Mouse (Mus musculus) limb, embryonic 12.5 days (tissue): ENCODE measurements around the gene Rab5a. TPM values are rescaled to one million over a fixed set of nuclear protein-coding genes. Genes with fewer than 3 reads are reported as not detected.
"Not testable (repeated sequence)": the region's sequence is repeated elsewhere in the genome, so short reads cannot be mapped to it uniquely, and the experiment has no call there.

Experiments used
- ATAC-seq: fragments of 200-750 bp; cut with Nextera tagmentation; 2 replicates; pipeline ENCODE4 v1.8.0; 2017; ENCODE audit warnings: low read depth, moderate TSS enrichment; ENCODE audit not compliant: insufficient number of reproducible peaks, insufficient read depth, low FRiP score, low TSS enrichment
- H3K27ac ChIP-seq: fragments of 300-500 bp; sonication (generic); 2 replicates; pipeline ENCODE4 v1.5.1; 2016; ENCODE audit warnings: mild to moderate bottlenecking, moderate library complexity
- H3K27me3 ChIP-seq: fragments of 300-500 bp; sonication (generic); 2 replicates; pipeline ENCODE4 v1.6.1; 2016; ENCODE audit warnings: mild to moderate bottlenecking, moderate library complexity
- H3K36me3 ChIP-seq: fragments of 300-500 bp; sonication (generic); 2 replicates; pipeline ENCODE4 v1.6.1; 2016; ENCODE audit warnings: mild to moderate bottlenecking, moderate library complexity
- H3K4me1 ChIP-seq: fragments of 300-500 bp; sonication (generic); replicated peaks from 2 replicates; pipeline ENCODE4 v1.6.1; 2016
- H3K4me2 ChIP-seq: fragments of 300-500 bp; sonication (generic); 2 replicates; pipeline ENCODE4 v1.6.1; 2016; ENCODE audit warnings: mild to moderate bottlenecking, moderate library complexity
- H3K4me3 ChIP-seq: fragments of 300-500 bp; sonication (generic); replicated peaks from 2 replicates; pipeline ENCODE4 v1.5.1; 2016; ENCODE audit warnings: mild to moderate bottlenecking
- H3K9ac ChIP-seq: fragments of 300-500 bp; sonication (generic); replicated peaks from 2 replicates; pipeline ENCODE4 v1.6.1; 2016; ENCODE audit warnings: mild to moderate bottlenecking, moderate library complexity
- H3K9me3 ChIP-seq: fragments of 300-500 bp; sonication (generic); 2 replicates; pipeline ENCODE4 v1.6.1; 2016; ENCODE audit warnings: mild to moderate bottlenecking, moderate library complexity
- WGBS: fragments of 180-500 bp; shearing (Covaris S2); methylation state at CpG from one replicate; pipeline ENCODE4 v1.1.7; 2016; 5-methylcytosine and 5-hydroxymethylcytosine counted together
- polyA plus RNA-seq: library from polyadenylated mRNA; unstranded; fragments of >200 nt; fragmentation: Nextera tagmentation; extraction: Ambion mirVana; gene quantifications from 2 replicates; pipeline ENCODE4 v1.2.1, GENCODE M21; 2016

Rab5a gene
- polyA plus RNA-seq, 1 experiment from 2014 or later, result 84.8 TPM

DNA sequence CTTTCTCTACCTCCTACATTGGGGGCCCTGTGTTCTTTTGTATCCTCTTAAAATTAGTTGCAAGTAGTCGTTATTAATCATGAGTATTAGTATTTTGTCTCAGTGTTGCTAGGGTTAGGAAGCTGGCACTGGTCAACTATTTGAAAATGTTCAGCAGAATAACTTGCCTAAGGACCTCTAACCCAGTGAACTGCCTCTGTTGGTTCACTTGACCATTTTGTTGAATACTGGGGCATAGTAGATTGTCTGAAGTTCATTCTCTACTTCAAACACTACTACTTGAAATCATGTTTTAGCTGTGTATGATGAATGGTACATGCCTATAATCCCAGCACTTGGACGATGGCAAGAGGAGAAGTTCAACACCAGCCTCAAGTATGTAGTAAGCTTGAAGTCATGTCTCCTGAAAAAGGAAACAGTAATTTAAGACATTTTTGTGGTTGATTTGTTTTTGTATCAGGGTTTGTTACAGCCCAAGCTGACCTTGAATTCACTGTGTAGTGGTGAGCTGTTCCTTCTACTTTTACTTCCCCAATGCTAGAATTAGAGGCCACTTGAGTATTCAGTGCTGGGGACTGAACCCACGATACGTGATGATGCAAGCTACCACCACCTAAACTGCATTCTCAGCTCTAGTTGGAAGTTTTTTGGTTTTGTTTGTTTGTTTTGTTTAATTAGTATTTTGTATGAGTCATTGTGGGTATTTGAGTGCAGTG lies 9.4 kb downstream of the Rab5a start:
- no peaks in the 10 kb centered on the region for H3K9me3 ChIP-seq
- no peaks in the 10 kb centered on the region for H3K4me1 ChIP-seq
- peaks cover 73% of the 10 kb centered on the region for H3K36me3 ChIP-seq
- no peak overlapping the region for H3K27ac ChIP-seq
- no peak for ATAC-seq
- 92% methylated on average over 4 of the region's 4 CpGs for WGBS
- no peaks in the 10 kb centered on the region for H3K27me3 ChIP-seq
- no peak overlapping the region for H3K4me3 ChIP-seq
- no peak overlapping the region for H3K9ac ChIP-seq
- H3K4me2 ChIP-seq, result no peak overlapping the region

DNA sequence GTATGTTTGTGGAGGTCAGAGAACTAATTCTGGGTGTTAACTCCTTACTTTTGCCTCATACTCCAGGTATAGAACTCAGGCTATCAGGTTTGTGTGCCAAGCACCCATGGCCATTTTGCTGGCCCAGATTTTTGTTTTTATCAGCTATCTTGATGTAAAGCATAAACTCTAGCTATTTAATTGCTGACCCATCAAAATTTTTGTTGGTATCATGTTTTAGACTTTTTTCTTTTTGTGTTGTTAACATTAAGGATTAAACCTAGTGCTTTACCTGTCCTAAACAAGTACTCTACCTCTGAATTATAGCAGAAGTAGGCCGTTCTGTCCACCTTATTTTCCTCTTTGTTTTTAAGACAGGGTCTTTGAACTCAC lies 10.0 kb downstream of the Rab5a start:
- ATAC-seq, result no peak
- peaks cover 75% of the 10 kb centered on the region for H3K36me3 ChIP-seq
- no peaks in the 10 kb centered on the region for H3K27me3 ChIP-seq
- no peak overlapping the region for H3K4me2 ChIP-seq
- no peaks in the 10 kb centered on the region for H3K9me3 ChIP-seq
- H3K27ac ChIP-seq, result no peak overlapping the region
- no peak overlapping the region for H3K4me3 ChIP-seq
- WGBS, result 100% methylated on average over 1 of the region's 1 CpGs
- H3K9ac ChIP-seq, result no peak overlapping the region
- no peaks in the 10 kb centered on the region for H3K4me1 ChIP-seq

DNA sequence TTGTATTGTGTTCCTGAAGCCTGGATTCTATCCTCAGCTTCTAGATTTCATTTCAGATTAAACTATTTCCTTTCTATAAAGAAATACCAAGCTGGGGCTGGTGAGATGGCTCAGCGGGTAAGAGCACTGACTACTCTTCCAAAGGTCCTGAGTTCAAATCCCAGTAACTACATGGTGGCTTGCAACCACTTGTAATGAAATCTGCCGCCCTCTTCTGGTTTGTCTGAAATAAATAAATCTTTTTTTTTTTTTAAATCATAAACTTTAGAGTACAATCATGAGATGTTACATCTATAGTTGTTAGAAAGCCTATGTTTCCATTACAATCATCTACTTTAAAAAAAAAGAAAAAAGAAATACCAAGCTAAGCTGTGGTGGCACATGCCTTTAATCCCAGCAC lies 23.9 kb downstream of the Rab5a start:
- 97% methylated on average over 2 of the region's 2 CpGs for WGBS

DNA sequence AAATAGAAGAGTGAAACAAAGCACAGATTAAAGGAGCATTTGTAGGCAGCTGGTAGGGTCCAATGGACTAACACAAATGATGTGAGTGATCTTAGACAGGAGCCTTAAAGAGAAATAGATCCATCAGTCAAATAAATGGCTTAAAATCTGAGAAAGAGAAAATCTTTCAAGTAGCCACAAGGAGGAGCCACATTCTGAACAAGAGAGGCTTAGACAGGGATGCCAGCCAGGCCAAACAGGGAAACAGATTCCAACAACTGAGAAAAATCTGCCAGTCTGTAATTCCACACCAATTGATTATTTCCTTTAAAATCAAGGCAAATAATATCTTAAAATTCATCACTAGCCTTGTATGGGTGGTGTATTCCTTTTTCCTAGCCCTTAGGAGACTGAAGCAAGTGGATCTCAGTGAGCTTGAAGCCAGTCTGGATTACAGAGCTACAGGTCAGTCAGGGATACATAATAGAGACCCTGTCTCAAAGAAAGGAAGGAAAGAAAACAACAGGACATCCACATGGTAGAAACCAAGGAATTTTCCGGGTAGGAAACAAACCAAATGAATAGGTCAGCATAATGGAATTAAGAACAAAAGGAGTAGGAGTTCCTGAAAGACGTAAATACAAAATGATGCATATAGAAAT lies 33.4 kb downstream of the Rab5a start:
- Histone ChIP-seq H3K27ac (no peak overlapping the region), H3K9ac (no peak overlapping the region), H3K36me3 (peaks cover 6% of the 10 kb centered on the region; the same call in 1 of the 2 replicates), H3K4me3 (no peak overlapping the region), H3K27me3 (no peaks in the 10 kb centered on the region), H3K4me1 (no peaks in the 10 kb centered on the region), H3K9me3 (no peaks in the 10 kb centered on the region), H3K4me2 (no peak overlapping the region)
- ATAC-seq, result no peak
- WGBS, result 91% methylated on average over 2 of the region's 2 CpGs

More for the DNA sequence above, 23.9 kb downstream of the Rab5a start:
- H3K9ac ChIP-seq, result no peak overlapping the region
- no peak overlapping the region for H3K4me2 ChIP-seq
- H3K9me3 ChIP-seq, result no peaks in the 10 kb centered on the region
- H3K36me3 ChIP-seq, result peaks cover 66% of the 10 kb centered on the region
- no peak for ATAC-seq
- no peak overlapping the region for H3K4me3 ChIP-seq
- H3K27ac ChIP-seq, result no peak overlapping the region
- no peaks in the 10 kb centered on the region for H3K4me1 ChIP-seq
- no peaks in the 10 kb centered on the region for H3K27me3 ChIP-seq

DNA sequence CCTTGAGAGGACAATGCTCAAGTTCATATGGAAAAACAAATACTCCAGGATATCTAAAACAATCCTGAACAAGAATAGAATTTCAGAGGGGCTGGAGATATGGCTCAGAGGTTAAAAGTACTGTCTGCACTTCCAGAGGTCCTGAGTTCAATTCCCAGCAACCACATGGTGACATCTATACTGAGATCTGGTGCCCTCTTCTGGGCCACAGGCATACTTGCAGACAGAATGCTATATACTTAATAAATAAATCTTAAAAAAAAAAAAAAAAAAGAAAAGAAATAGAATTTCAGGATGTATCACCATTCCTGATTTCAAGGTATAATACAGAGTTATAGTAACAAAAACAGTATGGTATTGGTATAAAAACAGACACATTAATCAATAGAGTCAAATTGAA lies 40.3 kb downstream of the Rab5a start:
- H3K4me3 ChIP-seq, result no peak overlapping the region
- no peaks in the 10 kb centered on the region for H3K27me3 ChIP-seq
- no peak overlapping the region for H3K9ac ChIP-seq
- peaks cover 6% of the 10 kb centered on the region; the same call in 1 of the 2 replicates for H3K36me3 ChIP-seq
- H3K4me2 ChIP-seq, result no peak overlapping the region
- peaks cover 7% of the 10 kb centered on the region for H3K4me1 ChIP-seq
- no peak overlapping the region for H3K27ac ChIP-seq
- no peaks in the 10 kb centered on the region for H3K9me3 ChIP-seq
- no peak for ATAC-seq

DNA sequence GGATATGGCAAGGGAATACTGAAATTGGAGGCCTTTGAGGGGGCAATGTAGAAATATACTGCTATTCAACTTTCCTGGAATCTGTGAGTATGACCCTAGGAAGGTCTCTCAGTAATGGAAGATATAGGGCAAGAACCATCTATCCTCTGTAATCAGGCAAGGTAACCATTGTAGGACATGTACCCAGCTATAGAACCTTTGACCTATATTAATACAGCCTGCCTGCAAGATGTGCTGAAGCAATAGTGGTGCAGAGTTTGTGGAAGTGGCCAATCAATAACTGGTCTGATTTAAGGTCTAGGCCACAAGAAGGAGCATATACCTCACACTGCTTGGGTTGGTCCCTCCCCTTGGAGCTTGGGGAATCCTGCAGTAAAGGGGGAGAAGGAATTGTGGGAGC lies 41.5 kb downstream of the Rab5a start:
- Histone ChIP-seq H3K4me2 (no peak overlapping the region), H3K27ac (no peak overlapping the region), H3K9me3 (no peaks in the 10 kb centered on the region), H3K27me3 (no peaks in the 10 kb centered on the region), H3K4me1 (peaks cover 7% of the 10 kb centered on the region), H3K36me3 (no peaks in the 10 kb centered on the region), H3K9ac (no peak overlapping the region), H3K4me3 (no peak overlapping the region)
- ATAC-seq, result no peak

DNA sequence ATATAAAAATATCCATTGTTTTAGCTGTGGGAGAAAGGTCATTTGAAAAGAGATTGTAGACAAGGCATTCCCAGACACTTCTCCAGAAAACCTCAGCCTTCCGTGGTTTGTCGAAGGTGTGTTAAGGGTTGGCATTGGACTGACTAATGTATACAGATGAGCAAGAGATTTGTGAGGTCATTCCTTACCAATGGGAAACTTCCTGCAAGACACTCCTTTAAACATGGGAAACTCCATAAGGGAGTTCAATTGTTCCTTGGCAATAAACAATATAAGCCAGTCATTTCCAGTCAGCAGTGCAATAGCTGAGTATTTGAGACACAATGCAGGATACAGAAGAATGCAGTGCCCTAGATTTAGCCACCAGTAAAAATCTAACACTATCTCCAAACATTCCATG lies 49.0 kb downstream of the Rab5a start:
- no peak overlapping the region for H3K27ac ChIP-seq
- ATAC-seq, result no peak
- no peak overlapping the region for H3K9ac ChIP-seq
- no peaks in the 10 kb centered on the region for H3K4me1 ChIP-seq
- H3K27me3 ChIP-seq, result no peaks in the 10 kb centered on the region
- WGBS, result 90% methylated on average over 2 of the region's 2 CpGs
- no peaks in the 10 kb centered on the region for H3K9me3 ChIP-seq
- no peaks in the 10 kb centered on the region for H3K36me3 ChIP-seq
- no peak overlapping the region for H3K4me2 ChIP-seq
- no peak overlapping the region for H3K4me3 ChIP-seq

DNA sequence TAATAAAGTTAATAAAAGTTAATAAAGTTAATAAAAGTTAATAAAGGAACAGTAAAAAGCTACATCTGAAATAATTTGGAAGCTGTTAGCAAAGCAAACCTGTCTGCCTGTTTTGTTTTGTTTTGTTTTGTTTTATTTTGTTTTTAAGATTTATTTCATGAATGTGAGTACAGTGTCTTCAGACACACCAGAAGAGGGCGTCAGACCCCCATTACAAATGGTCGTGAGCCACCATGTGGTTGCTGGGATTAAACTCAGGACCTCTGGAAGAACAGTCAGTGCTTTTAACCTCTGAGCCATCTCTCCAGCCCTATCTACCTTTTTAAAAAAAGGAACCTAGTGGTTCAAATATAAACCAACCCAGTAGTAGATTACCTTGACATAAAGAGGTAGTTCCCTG lies 52.1 kb downstream of the Rab5a start:
- ATAC-seq, result no peak
- Histone ChIP-seq H3K36me3 (no peaks in the 10 kb centered on the region), H3K9me3 (no peaks in the 10 kb centered on the region), H3K9ac (no peak overlapping the region), H3K27me3 (no peaks in the 10 kb centered on the region), H3K4me2 (no peak overlapping the region), H3K4me3 (no peak overlapping the region), H3K27ac (no peak overlapping the region), H3K4me1 (no peaks in the 10 kb centered on the region)
- WGBS, result 47% methylated on average over 2 of the region's 2 CpGs

DNA sequence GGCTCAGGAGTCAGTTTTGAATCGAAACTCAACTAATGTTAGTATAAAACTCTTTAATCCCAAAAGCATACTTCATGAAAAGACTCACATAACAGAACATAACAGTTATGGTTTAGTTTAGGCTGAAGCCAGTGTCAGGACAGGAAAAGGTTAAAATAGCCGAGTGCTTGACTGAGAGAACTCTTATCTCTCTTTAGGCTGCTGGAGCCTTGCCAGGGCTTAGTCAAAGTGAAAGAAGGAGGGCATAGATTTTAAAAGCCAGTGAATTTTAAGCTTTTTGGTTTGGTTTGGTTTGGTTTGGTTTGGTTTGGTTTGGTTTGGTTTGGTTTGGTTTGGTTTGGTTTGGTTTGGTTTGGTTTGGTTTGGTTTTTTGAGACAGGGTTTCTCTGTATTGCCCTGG lies 53.4 kb downstream of the Rab5a start:
- Histone ChIP-seq H3K4me1 (no peaks in the 10 kb centered on the region), H3K27me3 (no peaks in the 10 kb centered on the region), H3K9ac (no peak overlapping the region), H3K9me3 (no peaks in the 10 kb centered on the region), H3K4me3 (no peak overlapping the region), H3K4me2 (no peak overlapping the region), H3K36me3 (no peaks in the 10 kb centered on the region), H3K27ac (no peak overlapping the region)
- WGBS, result 84% methylated on average over 2 of the region's 2 CpGs
- ATAC-seq, result no peak

DNA sequence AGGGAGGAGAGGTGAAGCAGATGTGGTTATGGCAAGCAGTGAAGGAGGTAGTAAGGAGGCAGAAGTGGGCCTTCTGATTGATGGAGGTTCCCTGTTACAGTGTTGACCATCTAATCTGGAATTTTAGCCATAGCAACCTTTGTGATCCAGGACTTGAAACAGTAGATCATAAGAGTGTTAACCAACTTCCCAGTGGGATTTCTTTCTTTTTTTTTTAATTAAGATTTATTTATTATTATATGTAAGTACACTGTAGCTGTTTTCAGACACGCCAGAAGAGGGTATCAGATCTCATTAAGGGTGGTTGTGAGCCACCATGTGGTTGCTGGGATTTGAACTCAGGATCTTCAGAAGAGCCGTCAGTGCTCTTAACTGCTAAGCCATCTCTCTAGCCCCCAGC lies 60.3 kb downstream of the Rab5a start, which contains the start of gene Pp2d1:
Gene Pp2d1 (minus strand): TSS at position 101 of the 400 bp plus-strand sequence.
- H3K4me2 ChIP-seq, H3K9me3 ChIP-seq, H3K36me3 ChIP-seq, H3K27ac ChIP-seq, H3K27me3 ChIP-seq, ATAC-seq, H3K4me3 ChIP-seq, H3K4me1 ChIP-seq, H3K9ac ChIP-seq: not testable (repeated sequence)
- 88% methylated on average over 2 of the region's 2 CpGs for WGBS

DNA sequence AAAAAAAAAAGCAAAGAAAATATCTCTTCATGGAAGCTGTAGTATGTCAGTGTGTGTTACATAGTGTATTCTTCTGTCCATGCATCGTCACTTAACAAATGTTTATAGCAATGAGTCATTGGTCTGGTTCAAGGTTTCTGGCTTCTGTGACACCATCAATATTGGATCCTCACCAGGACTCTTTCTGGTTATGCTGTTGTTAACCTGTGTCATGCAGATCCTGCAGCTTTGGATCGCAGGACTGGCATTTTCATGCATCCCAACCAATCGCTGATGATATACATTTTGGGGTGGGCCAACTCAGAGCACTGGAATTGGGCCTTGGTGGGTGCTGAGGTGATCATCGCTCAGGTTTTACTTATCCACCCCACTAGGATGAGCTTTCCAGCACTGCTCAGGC lies 63.5 kb downstream of the Rab5a start:
- no peak overlapping the region for H3K9ac ChIP-seq
- H3K9me3 ChIP-seq, result no peaks in the 10 kb centered on the region
- 93% methylated on average over 4 of the region's 4 CpGs for WGBS

More for the DNA sequence above, 63.5 kb downstream of the Rab5a start:
- Histone ChIP-seq H3K4me3 (no peak overlapping the region), H3K27me3 (no peaks in the 10 kb centered on the region), H3K36me3 (no peaks in the 10 kb centered on the region), H3K4me2 (no peak overlapping the region), H3K4me1 (no peaks in the 10 kb centered on the region; the same call in 1 of the 2 replicates), H3K27ac (no peak overlapping the region)
- ATAC-seq, result no peak
